Mouse (Mus musculus) c-Kit-positive CD71-positive TER-119-negative erythroid progenitor cells, embryonic 14.5 days (primary cell): Measurements from ENCODE around the gene Il5.
A peak's percentile ranks its signal among the peaks of the same experiment; 100 is the strongest.

Experiments used
- DNase-seq: peaks from one replicate; pipeline ENCODE4 v3.0.0-alpha.2; 2013; ENCODE audit warnings: low read depth

Gene Il5

DNA sequence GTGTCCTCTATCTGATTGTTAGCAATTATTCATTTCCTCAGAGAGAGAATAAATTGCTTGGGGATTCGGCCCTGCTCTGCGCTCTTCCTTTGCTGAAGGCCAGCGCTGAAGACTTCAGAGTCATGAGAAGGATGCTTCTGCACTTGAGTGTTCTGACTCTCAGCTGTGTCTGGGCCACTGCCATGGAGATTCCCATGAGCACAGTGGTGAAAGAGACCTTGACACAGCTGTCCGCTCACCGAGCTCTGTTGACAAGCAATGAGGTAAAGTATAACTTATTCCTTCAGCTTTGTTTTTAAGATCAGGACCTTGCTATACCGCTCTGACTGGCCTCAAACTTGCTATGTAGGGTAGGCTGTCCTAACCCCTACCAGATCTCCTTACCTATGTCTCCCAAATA, at the start of gene Il5:
Gene Il5, plus strand, starts transcription at position 80 of the 400 bp plus-strand sequence.
- no peak for DNase-seq

DNA sequence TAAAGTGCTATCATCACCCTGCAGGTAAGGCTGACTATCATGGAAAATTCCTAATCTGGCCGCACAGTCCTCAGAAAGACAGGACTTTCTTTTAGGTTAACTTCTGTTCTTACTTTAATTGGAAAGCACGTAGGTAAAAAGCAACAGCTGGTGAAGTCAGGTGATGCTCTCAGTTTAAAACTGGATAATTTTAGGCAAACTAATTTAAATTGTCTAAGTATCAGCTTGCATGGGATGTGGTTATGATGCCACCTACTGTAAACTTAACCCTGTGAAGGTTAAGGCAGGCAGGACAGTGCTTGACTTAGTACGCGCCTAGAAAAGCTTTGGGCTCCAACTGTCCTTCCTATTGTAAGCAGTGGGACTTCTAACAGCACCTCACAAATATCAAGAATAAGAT, 49.2 kb upstream of the Il5 start:
- no peak for DNase-seq

DNA sequence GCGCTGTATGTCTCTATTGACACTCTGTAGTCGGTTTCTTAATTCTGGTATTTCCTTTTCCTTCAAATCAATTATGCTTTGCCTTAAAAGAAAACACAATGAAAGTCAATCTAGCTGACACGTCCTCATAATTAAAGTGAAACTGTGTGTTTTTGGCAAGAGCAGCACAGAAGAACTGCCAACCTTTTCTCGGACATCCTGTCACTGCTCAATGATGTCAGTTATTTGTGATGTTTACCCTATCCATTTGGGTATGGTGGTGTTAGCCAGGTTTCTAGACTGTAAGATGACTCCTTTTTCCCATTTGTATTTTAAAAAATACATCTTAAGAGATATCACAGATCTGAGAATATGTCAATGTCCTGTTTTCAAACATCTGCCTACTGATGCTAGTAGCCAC, 40.5 kb upstream of the Il5 start:
- no peak for DNase-seq

DNA sequence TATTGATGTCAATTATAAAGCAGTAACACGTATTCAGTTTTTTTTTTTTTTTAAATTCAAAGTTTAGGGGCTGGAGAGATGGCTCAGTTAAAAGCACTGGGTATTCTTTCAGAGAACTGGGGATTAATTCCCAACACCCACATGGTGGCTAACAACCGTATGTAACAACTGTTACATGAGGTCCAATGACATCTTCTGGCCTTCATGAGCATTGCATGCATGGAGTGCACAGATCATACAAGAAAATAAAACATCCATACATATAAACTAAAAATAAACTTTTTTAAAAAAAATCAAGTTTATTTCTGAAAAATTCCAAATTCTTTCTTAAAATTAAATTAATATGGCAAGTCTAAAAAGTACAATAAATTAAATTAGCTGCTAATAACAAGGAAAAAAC, 38.9 kb upstream of the Il5 start:
- DNase-seq, result no peak

DNA sequence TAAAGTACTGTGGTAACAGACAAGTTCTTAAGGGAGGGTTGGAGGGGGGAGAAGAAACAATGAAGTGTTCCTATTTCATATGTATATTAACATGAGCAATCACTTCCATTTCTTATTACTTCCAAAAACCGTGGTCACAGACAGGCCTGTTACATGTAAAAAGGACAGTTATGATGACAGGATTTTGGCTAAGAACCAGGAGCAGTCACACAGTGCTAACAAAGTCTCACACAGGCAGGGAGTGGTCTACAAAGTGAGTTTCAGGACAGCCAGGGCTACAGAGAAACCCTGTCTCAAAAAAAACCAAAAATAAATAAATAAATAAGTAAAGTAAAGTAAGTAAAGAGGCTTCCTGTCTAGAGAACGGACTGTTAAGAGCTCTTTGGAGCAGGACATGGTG, 38.4 kb upstream of the Il5 start:
- DNase-seq, result no peak

DNA sequence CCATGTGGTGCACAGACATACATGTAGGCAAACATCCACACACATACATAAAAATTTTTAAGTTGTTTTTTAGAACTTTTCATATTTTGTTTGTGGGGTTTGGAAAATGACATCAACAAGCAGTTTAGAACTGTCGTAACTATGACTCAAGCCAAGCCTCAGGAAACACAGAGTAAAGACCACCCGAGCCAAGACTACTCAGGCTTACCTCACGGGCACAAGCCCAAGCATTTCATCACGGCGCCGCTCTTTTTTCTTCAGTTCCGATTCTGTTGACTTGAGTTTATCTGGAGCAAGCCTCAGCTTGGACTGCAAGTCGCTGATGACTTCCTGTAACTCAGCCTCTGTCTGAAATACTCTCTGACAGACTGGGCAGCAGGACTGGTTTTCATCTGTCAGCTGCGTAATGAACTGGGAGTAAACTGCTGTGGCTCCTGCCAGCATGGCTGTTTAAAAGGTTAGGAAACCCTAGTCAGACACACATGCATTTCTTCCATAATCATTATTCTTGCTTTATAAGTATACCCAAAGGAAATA, 37.5 kb upstream of the Il5 start:
- no peak for DNase-seq

DNA sequence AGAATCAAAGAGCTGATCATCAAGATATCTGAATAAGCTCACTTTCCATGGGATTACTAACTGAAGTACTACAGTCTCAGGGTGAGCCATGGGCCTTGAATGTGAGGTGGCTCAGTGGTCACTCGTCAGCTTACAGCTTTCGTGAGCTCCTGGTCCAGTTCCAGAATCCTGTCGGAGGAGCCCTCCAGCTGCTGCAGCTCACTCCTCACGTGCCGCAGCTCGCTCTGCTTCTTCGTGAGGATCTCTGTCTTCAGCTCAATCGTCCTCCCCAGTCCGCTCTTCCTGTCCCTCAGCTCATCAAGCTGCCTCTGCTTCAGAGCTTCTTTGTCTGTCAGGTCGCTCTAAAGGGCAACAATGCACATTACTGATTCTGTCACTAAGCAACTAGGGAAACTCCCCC, 28.6 kb upstream of the Il5 start:
- DNase-seq, result no peak

DNA sequence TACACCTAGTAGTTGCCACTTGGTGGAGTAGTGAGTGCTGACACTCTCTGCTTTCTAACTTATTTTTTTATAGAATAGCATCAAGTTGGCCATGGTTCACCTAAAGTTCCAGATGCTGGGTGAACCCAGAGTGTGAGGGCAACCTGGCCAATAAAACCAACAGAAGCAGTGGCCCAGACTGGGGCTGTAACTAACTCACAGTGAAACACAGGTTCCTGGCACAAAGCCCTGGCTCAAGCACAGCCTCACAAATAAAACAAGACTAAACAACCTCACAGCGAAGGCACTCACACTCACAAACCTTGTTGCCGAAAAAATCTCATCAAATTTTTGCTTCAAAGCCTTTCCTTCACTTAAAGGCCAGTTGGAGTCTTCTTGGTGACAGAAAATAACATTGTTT, 22.1 kb upstream of the Il5 start:
- DNase-seq, result no peak

DNA sequence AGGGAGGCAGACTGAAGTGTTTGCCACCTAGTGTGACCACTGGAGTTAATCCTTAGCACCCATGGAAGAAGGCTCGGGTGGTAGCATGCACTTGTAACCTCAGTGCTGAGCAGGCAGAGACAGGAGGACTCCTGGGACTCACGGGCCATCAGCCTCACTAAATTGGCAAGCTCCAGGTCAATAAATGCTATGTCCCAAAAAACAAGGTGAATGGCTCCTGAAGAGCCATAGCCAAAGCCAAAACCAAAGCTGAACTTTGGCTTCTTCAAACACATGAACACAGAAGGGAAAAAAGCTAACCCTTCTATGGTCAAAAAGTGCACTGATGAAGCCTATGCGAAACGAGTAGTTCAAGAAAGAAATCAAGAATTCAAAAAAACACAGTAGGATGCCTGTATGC, 21.2 kb upstream of the Il5 start:
- DNase-seq, result no peak

DNA sequence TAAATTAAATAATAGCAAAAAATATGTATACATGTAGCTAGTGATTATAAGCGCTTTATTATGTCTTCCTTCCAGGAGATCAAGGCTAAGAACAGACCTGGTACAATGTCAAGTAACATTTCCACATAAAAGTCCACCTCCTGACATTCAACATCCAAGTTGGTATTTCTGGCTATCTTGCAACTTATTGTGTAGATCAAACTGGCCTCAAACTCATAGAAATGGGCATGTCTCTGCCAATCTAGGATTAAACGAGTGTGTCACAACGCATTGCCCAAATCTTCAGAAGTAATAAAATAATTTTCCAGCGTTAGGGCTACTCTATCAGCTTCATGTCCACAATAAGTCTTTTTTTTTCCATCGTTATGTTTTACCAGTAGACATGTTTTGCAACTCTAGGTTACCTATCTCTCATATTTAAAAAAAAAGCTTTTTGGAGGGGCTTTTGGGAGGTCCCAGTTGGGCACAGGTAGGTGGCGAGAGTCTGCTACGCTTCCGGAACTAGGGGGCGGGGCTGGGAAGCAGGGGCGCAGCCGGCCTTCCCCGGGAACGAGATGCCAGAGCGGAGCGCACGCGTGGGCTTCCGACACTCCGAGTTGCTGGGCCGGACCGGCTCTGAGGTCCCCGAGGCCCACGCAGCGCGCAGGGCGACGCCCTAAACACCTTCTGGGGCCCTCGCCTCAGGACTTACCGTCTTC, 14.2 kb upstream of the Il5 start:
- peak; percentile 41 for DNase-seq

DNA sequence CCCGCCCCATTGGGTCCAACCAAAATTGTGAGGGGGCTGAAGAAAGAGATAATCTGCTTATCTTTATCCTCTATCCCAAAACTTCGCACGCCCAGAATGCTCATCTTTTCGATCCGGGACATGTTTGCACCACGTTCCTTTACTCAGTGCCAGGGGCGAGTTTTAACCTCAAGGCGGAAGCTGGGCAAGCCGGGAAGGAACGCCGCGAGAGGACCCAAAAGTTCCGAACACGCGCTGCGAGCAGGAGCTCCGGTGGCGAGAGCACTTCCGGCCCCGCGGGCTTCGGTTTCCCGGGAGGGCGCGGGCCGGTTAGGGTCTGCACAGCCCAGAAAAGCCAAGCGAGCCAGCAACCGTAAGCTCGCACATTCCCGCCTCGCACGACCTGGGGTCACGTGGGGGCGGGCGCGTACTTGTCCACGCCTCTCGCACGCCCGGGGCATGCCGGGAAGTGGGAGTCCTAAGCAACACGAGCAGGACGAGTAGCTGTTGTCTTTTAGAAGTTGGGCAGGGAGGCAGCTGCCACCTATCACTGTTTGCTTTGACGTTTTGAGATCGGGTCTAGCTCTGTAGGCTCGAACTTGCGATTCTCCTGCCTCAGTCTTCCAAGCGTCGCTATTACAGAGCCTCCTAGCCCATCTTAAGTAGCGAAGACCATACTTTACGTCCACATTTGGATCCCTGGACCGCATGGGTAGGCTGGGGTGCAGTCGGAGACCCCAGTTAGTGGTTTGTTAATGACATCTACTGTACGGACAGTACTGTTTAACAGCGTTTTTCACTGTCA, 13.5 kb upstream of the Il5 start, which contains the start of gene Rad50:
Gene Rad50, minus strand, starts transcription at position 386 of the 784 bp plus-strand sequence.
- DNase-seq, result peak; percentile 90

DNA sequence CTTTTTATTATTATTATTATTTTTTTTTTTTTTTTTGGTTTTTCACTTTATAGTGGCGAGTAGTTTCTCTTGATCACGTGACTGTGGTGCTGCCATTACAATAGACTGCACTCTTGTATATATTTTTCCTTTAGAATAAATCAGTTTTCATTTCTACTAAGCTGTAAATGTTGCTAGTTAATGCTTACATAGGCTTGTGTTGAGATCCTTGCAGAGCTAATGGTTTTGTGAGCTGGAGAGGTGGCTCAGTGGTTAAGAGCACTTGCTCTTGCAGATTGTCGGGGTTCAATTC, 12.9 kb upstream of the Il5 start:
- no peak for DNase-seq

DNA sequence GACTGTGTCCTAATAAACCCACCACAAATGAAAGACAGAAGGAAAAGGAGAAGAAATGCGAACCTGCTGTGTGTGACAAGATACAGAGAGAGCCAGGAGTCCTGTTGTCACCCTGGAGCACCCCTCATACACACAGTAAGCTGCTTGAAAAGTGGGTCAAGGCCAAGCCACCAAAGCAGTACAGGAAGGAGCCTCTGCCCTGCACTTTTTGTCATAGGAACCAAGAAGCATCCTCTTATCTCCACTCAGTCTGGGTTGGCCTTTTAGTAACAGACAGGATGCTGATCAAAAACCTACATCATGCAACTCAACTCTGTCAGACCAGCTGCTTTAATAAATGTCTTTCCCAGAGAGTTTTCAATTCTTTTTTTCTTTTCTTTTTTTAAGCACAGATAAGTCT, 893 bp upstream of the Il5 start:
- DNase-seq, result no peak

DNA sequence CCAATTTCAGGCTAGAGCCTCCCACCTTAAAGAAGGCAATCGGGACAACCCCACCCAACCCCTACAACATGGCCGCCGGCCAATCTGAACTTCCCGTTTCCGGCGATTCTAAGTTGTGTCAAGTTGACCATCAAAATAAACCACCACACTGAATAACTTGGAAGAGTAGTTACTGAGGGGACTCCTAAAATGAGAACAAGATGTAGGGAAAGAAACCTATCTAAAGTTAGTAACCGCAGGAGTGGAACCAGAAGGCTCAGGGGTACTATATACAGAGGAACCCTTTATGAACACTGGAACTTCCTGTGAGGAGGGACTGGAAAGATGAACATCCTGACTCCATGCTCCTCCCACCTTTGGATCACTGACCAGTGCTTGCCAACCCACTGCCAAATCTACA, 10.9 kb downstream of the Il5 start:
- DNase-seq, result no peak

DNA sequence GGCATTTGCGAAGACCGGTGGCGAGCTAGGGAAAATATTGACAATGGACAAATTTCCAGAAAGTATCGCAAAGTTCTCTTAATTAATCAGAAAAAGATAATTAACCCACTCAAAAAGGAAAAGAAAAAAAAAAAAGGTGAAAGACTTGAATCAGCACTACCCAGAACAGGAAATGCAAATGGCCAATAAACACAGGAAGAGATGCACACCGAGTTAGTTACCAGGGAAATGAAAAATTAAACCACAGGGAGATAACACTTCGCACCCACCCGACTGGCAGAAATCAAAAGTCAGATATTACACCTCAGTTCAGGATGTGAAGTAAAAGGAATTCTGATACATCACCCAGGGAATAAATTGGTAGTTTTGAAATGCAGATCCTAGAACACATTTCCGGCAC, 11.7 kb downstream of the Il5 start:
- DNase-seq, result no peak

DNA sequence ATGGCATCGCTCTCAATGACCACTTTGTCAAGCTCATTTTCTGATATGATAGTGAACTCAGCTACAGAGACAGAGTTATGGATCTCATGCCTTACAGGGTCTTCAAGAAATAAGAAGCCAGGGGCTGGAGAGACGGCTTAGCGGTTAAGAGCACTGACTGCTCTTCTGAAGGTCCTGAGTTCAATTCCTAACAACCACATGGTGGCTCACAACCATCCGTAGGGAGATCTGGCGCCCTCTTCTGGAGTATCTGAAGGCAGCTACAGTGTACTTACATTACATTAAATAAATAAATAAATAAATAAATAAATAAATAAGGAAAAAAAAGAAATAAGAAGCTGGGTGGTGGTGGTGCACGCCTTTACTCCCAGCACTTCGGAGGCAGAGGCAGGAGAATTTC, 13.2 kb downstream of the Il5 start:
- no peak for DNase-seq

DNA sequence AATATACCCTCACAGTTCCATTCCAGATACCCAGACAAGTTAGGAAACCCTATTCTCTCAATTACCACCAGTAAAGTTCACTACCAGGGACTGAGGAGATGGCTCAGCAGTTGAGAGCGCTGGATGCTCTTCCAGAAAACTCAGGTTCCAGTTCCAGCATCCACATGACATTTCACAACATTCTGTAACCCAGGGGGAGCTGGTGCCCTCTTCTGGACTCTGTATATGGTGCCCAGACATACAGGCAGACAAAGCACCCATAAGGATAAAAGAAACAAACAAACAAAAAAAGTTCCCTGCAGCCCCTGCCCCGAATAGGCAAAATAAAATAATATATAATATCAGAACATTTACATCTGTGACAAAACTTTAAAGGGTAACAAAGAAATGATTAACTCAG, 13.8 kb downstream of the Il5 start:
- no peak for DNase-seq

DNA sequence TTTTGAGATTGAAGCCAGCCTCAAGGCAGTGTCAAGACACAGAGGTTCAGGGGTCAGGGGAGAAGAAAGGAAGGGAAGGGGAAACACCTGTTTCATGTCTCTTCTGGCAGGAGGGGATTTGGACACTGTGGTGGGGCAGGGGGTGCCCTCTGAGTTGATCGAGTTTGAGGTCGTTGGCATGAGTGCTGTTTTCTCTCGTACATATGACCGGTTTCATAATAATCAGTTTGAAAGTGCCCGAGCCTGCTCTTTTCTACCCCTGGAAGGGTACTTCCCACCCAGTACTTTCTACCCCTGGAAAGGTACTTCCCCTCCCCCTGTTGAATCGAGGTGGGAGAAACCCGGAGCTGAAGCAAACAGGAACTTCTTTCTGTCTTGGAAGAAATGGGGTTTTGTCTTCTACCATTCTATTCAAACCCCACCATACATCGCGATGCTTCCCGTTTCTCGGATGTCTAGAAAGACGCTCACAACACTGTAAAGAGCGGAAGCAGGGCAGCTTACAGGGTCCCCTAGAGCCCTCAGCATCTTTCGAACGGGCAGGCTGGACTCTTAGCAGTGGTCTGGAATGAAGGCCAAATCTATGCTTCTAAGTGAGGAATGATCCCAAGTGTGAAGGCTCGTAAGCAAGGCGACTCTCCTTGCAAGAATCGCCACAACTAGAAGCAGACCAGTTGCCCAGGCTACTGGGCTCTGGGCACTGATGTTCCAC, 14.5 kb downstream of the Il5 start:
- no peak for DNase-seq

DNA sequence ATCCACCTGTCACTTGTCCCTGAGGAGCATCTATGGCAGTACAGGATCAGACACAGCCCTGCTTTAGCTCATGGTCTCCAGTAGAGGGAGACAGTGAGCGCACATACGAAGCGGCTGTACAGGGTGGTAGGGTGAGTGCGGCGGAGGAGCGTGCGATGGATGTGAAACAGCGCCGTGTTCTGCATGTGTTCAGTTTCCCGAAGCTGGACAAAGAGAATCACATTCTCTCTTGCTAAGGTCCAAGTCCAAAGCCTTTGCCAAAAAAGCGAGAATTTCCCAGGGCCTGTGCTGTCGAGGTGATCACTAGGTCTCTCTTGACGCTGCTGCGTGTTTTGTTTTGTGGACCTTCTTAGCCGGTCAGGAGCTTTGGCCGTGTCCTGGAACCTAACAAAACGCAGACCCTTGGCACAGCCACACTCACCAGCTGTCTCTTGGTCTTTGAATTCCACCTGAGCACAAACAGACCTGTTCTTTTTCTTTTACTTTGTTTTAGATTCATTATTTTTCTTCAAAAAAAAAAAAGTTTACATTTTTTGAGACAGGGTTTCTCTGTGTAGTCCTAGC, 15.2 kb downstream of the Il5 start:
- peak; percentile 67 for DNase-seq

DNA sequence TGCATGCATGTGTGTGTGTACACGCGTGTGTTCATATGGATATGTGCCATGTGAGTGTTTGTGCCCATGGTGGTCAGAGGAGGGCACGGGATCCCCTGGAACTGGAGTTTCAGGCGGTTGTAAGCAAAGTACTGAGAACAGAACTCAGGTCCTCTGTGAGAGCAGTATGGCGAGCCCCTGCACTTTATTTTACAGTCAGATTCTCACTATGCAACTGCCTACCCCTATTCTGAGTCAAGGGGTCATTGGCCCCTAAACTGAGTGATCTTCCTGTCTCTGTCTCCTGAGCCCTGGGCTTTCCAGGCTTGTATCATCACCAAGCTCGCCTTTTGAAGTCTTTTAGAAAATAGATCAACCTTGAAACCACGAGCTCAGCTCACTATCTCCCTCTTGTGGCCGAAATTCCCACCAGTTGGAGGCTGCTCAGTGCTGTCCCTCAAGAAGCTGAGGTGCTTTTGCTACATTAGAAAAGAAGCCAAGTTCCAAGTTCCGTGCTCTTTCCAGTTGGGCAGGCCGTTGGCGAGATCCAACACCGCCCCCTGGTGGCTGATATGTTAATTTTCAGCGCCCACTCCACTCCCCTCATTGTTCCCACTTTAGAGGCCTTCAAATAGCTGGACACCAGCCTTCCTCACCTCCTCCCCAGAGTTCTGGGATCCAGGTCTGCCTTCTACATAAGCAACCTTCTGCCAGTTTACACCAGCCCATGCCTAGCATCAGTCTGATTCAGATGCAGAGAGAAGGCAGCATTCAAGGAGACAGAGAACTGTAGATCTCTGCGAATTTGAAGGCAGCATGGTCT, 16.4 kb downstream of the Il5 start:
- peak; percentile 78 for DNase-seq

DNA sequence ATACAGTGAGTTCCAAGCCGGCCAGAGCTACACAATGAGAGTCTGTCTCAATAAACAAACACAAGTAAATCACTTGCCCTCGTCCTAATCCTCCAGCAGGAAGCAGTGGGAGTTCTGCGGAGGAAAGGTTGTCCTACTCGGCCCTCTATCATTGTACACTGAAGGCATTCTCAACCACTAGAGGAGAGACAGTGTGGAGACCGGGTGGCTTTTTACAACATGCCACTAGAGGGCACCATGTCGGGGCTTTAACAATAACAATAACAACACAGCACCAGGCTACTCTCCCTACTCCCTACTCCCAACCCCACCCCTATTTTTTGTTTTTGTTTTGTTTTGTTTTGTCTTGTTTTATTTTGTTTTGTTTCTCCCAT, 17.0 kb downstream of the Il5 start:
- DNase-seq, result peak; percentile 58

DNA sequence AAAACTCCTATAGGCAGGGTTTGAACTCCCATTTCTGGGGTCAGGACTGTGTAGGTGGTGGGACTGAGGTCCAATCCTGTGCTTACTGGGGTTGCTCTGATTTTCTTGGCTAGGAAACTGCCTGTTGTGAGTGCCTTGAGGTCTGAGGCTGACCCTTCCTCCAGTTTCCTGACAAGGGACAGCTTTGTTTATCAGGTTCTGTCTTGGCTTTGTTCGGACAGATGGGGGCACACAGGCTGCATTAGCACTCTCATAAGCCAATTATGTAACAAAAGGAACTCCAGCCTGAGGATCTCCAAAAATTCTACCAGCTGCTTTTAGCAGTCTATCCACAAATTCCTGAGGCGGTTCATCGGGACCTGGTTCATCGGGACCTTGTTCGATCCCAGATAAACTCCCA, 21.8 kb downstream of the Il5 start:
- no peak for DNase-seq
